Mouse (Mus musculus) small intestine, adult 2 months (tissue): Measurements from ENCODE around the gene Pink1.

Source experiments
- CTCF ChIP-seq: fragments of 200-500 bp; IDR thresholded peaks from 2 replicates; pipeline ENCODE4 v1.5.1; 2012; ENCODE audit warnings: low read depth, mild to moderate bottlenecking, control low read depth, inconsistent platforms, low read length, moderate library complexity, mixed read lengths; ENCODE audit not compliant: insufficient replicate concordance, insufficient read length; ENCODE audit errors: extremely low read depth
- POLR2A ChIP-seq: fragments of 200-500 bp; IDR thresholded peaks from 2 replicates; pipeline ENCODE4 v1.6.1; 2012; ENCODE audit warnings: low read depth, mild to moderate bottlenecking, control low read depth, inconsistent platforms, low read length, moderate library complexity

GRCm38 (mm10) chr4:138337341-138337740, 11.2 kb upstream of the Pink1 start:
- TF ChIP-seq POLR2A = no peak
- TF ChIP-seq CTCF = no peak
